Mouse (Mus musculus): ENCODE results near the gene Shpk.

GRCm38 (mm10) chr11:73242199-73242598, 42.9 kb downstream of the Shpk start:
- TF ChIP-seq POLR2A (IDR thresholded peaks at IDR 0.05; ENCODE audit: extremely low read depth, insufficient read depth, low read length), result no peak
- no peak for TF ChIP-seq CTCF (IDR thresholded peaks at IDR 0.05; ENCODE audit: low read depth, low read length)

All from liver, adult 2 months (tissue).